Mouse (Mus musculus): ENCODE results near the gene Ablim1. TPM values are rescaled to one million over a fixed set of nuclear protein-coding genes. Genes with fewer than 3 reads are reported as not detected.

Gene Ablim1
- polyA plus RNA-seq, 1 experiment: 9.8 TPM

GRCm38 (mm10) chr19:57238461-57238860, 76.3 kb downstream of the Ablim1 start:
- Histone ChIP-seq H3K79me2 (ENCODE audit: control insufficient read depth, insufficient read depth) (peaks cover 31% of the 10 kb centered on the region), H3K4me3 (ENCODE audit: insufficient read depth, poor library complexity, severe bottlenecking) (peak overlapping the region; percentile 27), H3ac (ENCODE audit: control insufficient read depth, insufficient read length, low read depth) (peak overlapping the region; percentile 34), H3K36me3 (ENCODE audit: control insufficient read depth, insufficient read depth) (no peaks in the 10 kb centered on the region), H3K79me3 (ENCODE audit: low read depth) (peaks cover 1% of the 10 kb centered on the region), H3K27me3 (ENCODE audit: control insufficient read depth, insufficient read depth, insufficient read length) (no peaks in the 10 kb centered on the region)
- TF ChIP-seq USF1 (IDR thresholded peaks at IDR 0.05; ENCODE audit: low read depth): no peak
- no peak for TF ChIP-seq CEBPB (IDR thresholded peaks at IDR 0.05; ENCODE audit: low read depth)
- no peak for TF ChIP-seq MYOG (IDR thresholded peaks at IDR 0.05; ENCODE audit: control insufficient read depth, extremely low read depth, insufficient read length)
- TF ChIP-seq MAX (IDR thresholded peaks at IDR 0.05): peak; percentile 51
- TF ChIP-seq FOSL1 (IDR thresholded peaks at IDR 0.05; ENCODE audit: insufficient read depth, low read length, poor library complexity, severe bottlenecking): no peak
- no peak for TF ChIP-seq MYOD1 (IDR thresholded peaks at IDR 0.05; ENCODE audit: control insufficient read depth, insufficient read length, low read depth)
- TF ChIP-seq CTCF (IDR thresholded peaks at IDR 0.05; ENCODE audit: control insufficient read depth, insufficient read depth, insufficient read length): no peak

- H3K27me3 ChIP-seq (ENCODE audit: control insufficient read depth, insufficient read depth, insufficient read length): no peaks in the 10 kb centered on the region
- no peak overlapping the region for H3ac ChIP-seq (ENCODE audit: control insufficient read depth, insufficient read length, low read depth)
- H3K4me3 ChIP-seq (ENCODE audit: insufficient read depth, poor library complexity, severe bottlenecking): no peak overlapping the region
- TF ChIP-seq MYOD1 (IDR thresholded peaks at IDR 0.05; ENCODE audit: control insufficient read depth, insufficient read length, low read depth) (no peak), FOSL1 (IDR thresholded peaks at IDR 0.05; ENCODE audit: insufficient read depth, low read length, poor library complexity, severe bottlenecking) (no peak), CTCF (IDR thresholded peaks at IDR 0.05; ENCODE audit: control insufficient read depth, insufficient read depth, insufficient read length) (no peak), CEBPB (IDR thresholded peaks at IDR 0.05; ENCODE audit: low read depth) (no peak), USF1 (IDR thresholded peaks at IDR 0.05; ENCODE audit: low read depth) (no peak), MYOG (IDR thresholded peaks at IDR 0.05; ENCODE audit: control insufficient read depth, extremely low read depth, insufficient read length) (no peak), MAX (IDR thresholded peaks at IDR 0.05) (no peak)
- no peaks in the 10 kb centered on the region for H3K36me3 ChIP-seq (ENCODE audit: control insufficient read depth, insufficient read depth)
- H3K79me2 ChIP-seq (ENCODE audit: control insufficient read depth, insufficient read depth): peaks cover 31% of the 10 kb centered on the region
- peaks cover 1% of the 10 kb centered on the region for H3K79me3 ChIP-seq (ENCODE audit: low read depth)
Observed at GRCm38 (mm10) chr19:57237534-57237933, 77.2 kb downstream of the Ablim1 start.

GRCm38 (mm10) chr19:57236647-57237046, 78.1 kb downstream of the Ablim1 start:
- Histone ChIP-seq H3K36me3 (ENCODE audit: control insufficient read depth, insufficient read depth) (no peaks in the 10 kb centered on the region), H3K27me3 (ENCODE audit: control insufficient read depth, insufficient read depth, insufficient read length) (no peaks in the 10 kb centered on the region), H3K79me3 (ENCODE audit: low read depth) (peaks cover 1% of the 10 kb centered on the region), H3K4me3 (ENCODE audit: insufficient read depth, poor library complexity, severe bottlenecking) (no peak overlapping the region), H3ac (ENCODE audit: control insufficient read depth, insufficient read length, low read depth) (no peak overlapping the region), H3K79me2 (ENCODE audit: control insufficient read depth, insufficient read depth) (peaks cover 31% of the 10 kb centered on the region)
- TF ChIP-seq MYOG (IDR thresholded peaks at IDR 0.05; ENCODE audit: control insufficient read depth, extremely low read depth, insufficient read length) (no peak), USF1 (IDR thresholded peaks at IDR 0.05; ENCODE audit: low read depth) (no peak), MYOD1 (IDR thresholded peaks at IDR 0.05; ENCODE audit: control insufficient read depth, insufficient read length, low read depth) (no peak), FOSL1 (IDR thresholded peaks at IDR 0.05; ENCODE audit: insufficient read depth, low read length, poor library complexity, severe bottlenecking) (no peak), CTCF (IDR thresholded peaks at IDR 0.05; ENCODE audit: control insufficient read depth, insufficient read depth, insufficient read length) (no peak)

GRCm38 (mm10) chr19:57235931-57236330, 78.8 kb downstream of the Ablim1 start:
- Histone ChIP-seq H3K36me3 (ENCODE audit: control insufficient read depth, insufficient read depth) (no peaks in the 10 kb centered on the region), H3K27me3 (ENCODE audit: control insufficient read depth, insufficient read depth, insufficient read length) (no peaks in the 10 kb centered on the region), H3K4me3 (ENCODE audit: insufficient read depth, poor library complexity, severe bottlenecking) (no peak overlapping the region), H3ac (ENCODE audit: control insufficient read depth, insufficient read length, low read depth) (no peak overlapping the region), H3K79me3 (ENCODE audit: low read depth) (peaks cover 1% of the 10 kb centered on the region), H3K79me2 (ENCODE audit: control insufficient read depth, insufficient read depth) (peaks cover 31% of the 10 kb centered on the region)
- TF ChIP-seq FOSL1 (IDR thresholded peaks at IDR 0.05; ENCODE audit: insufficient read depth, low read length, poor library complexity, severe bottlenecking) (no peak), MYOD1 (IDR thresholded peaks at IDR 0.05; ENCODE audit: control insufficient read depth, insufficient read length, low read depth) (no peak)

- Histone ChIP-seq H3K36me3 (ENCODE audit: control insufficient read depth, insufficient read depth) (no peaks in the 10 kb centered on the region), H3K27me3 (ENCODE audit: control insufficient read depth, insufficient read depth, insufficient read length) (no peaks in the 10 kb centered on the region), H3ac (ENCODE audit: control insufficient read depth, insufficient read length, low read depth) (no peak overlapping the region), H3K4me3 (ENCODE audit: insufficient read depth, poor library complexity, severe bottlenecking) (no peak overlapping the region), H3K79me2 (ENCODE audit: control insufficient read depth, insufficient read depth) (peaks cover 24% of the 10 kb centered on the region), H3K79me3 (ENCODE audit: low read depth) (no peaks in the 10 kb centered on the region)
- TF ChIP-seq USF1 (IDR thresholded peaks at IDR 0.05; ENCODE audit: low read depth): no peak
- TF ChIP-seq MYOG (IDR thresholded peaks at IDR 0.05; ENCODE audit: control insufficient read depth, extremely low read depth, insufficient read length): no peak
- no peak for TF ChIP-seq CEBPB (IDR thresholded peaks at IDR 0.05; ENCODE audit: low read depth)
Observed at GRCm38 (mm10) chr19:57230996-57231395, 83.7 kb downstream of the Ablim1 start.

- Histone ChIP-seq H3K27me3 (ENCODE audit: control insufficient read depth, insufficient read depth, insufficient read length) (no peaks in the 10 kb centered on the region), H3K4me3 (ENCODE audit: insufficient read depth, poor library complexity, severe bottlenecking) (no peak overlapping the region), H3ac (ENCODE audit: control insufficient read depth, insufficient read length, low read depth) (no peak overlapping the region), H3K36me3 (ENCODE audit: control insufficient read depth, insufficient read depth) (no peaks in the 10 kb centered on the region), H3K79me3 (ENCODE audit: low read depth) (no peaks in the 10 kb centered on the region), H3K79me2 (ENCODE audit: control insufficient read depth, insufficient read depth) (peaks cover 20% of the 10 kb centered on the region)
- TF ChIP-seq CTCF (IDR thresholded peaks at IDR 0.05; ENCODE audit: control insufficient read depth, insufficient read depth, insufficient read length): no peak
Observed at GRCm38 (mm10) chr19:57229161-57229560, 85.6 kb downstream of the Ablim1 start.

All from C2C12 (cell line).